Mouse (Mus musculus): Measurements from ENCODE around the gene Phox2a. TPM values are rescaled to one million over a fixed set of nuclear protein-coding genes. Genes with fewer than 3 reads are reported as not detected.

Gene Phox2a
- total RNA-seq, 2 experiments from 2014 or later: not detected

DNA sequence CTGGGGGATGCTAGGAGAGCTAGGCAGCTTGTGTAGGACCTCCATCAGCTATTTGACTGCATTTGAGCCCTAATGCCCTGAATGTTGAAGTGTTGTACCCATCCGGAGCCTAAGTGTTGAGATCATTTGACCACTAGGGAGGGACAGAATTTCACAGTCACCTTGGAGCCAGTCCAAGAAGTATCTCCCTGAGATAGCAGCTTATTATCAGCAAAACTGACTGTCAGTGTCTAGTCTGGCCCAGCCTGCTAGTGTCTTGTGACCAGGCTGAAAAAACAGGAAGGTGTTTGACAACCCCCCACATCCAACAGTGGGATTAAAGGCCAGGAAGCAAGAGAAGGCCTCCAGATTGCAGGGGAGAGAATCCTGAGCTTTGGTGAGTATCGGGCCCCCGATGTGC, 53.2 kb downstream of the Phox2a start:
- DNase-seq (ENCODE audit: low spot score in 2 of 2): no peak
- intact Hi-C loops (cut with DNase I): no loop called here

Other genes starting within 250 kb of the Phox2a start
- not detected for gene Art2b, start 232.7 kb upstream of the Phox2a start, total RNA-seq (2021)
- gene Clpb, start 154.7 kb upstream of the Phox2a start, total RNA-seq (2021): 10 to 100 TPM; 55.2 to 60.3 TPM
- 10 to 100 TPM; 33.2 to 37.5 TPM for gene Inppl1, start 19.9 kb downstream of the Phox2a start, total RNA-seq (2021)
- gene Folr2, start 38.9 kb downstream of the Phox2a start, total RNA-seq (2021): under 1 TPM in 1 of 2 experiments, not detected in 1; 0.39 TPM
- gene Anapc15, start 45.4 kb downstream of the Phox2a start, total RNA-seq (2021): 10 to 100 TPM; 31.0 to 31.7 TPM
- 1 to 10 TPM; 1.0 to 1.2 TPM for gene Folr1, start 52.5 kb downstream of the Phox2a start, total RNA-seq (2021)
- 100 to 1,000 TPM in 1 of 2 experiments, 10 to 100 TPM in 1; 98.0 to 105 TPM for gene Lamtor1, start 87.6 kb downstream of the Phox2a start, total RNA-seq (2021)
- gene Tomt, start 88.0 kb downstream of the Phox2a start, total RNA-seq (2021): under 1 TPM in 1 of 2 experiments, not detected in 1; 0.18 TPM
- 1 to 10 TPM; 5.2 to 5.3 TPM for gene Lrrc51, start 115.6 kb downstream of the Phox2a start, total RNA-seq (2021)
- gene Numa1, start 115.8 kb downstream of the Phox2a start, total RNA-seq (2021): 100 to 1,000 TPM in 1 of 2 experiments, 10 to 100 TPM in 1; 79.2 to 102 TPM
- 10 to 100 TPM in 1 of 2 experiments, 1 to 10 TPM in 1; 3.7 to 10.6 TPM for gene Il18bp, start 200.4 kb downstream of the Phox2a start, total RNA-seq (2021)
- 10 to 100 TPM; 40.2 to 48.5 TPM for gene Rnf121, start 247.2 kb downstream of the Phox2a start, total RNA-seq (2021)
- 10 to 100 TPM; 19.9 to 32.1 TPM for gene Xndc1, start 247.2 kb downstream of the Phox2a start, total RNA-seq (2021)
- gene Xntrpc, start 247.4 kb downstream of the Phox2a start, total RNA-seq (2021): 1 to 10 TPM; 1.2 TPM

Data from left cerebral cortex, postnatal 36 days (tissue).